Mouse (Mus musculus) gastrocnemius, adult 2 months (tissue): Measurements from ENCODE around the gene Col20a1. TPM values are rescaled to one million over a fixed set of nuclear protein-coding genes. Genes with fewer than 3 reads are reported as not detected.

Source experiments
- DNase-seq: peaks from one replicate; pipeline ENCODE4 v3.0.0; 2022
- H3K27ac ChIP-seq: fragments of 200-600 bp; 2 replicates; pipeline ENCODE4 v1.8.1; 2022; ENCODE audit warnings: mild to moderate bottlenecking
- H3K4me3 ChIP-seq: fragments of 200-600 bp; 2 replicates; pipeline ENCODE4 v1.8.1; 2022; ENCODE audit warnings: mild to moderate bottlenecking, moderate library complexity
- CTCF ChIP-seq: fragments of 200-600 bp; IDR thresholded peaks from 2 replicates; pipeline ENCODE4 v1.8.1; 2022; ENCODE audit warnings: antibody characterized with exemption, mild to moderate bottlenecking, moderate library complexity
- intact Hi-C: fragments of 180-260 bp; cut with DNase I; formaldehyde crosslinking; loops from one replicate; pipeline ENCODE4 v1.15.1; 2025
- long read RNA-seq, 2 experiments: library from polyadenylated mRNA; stranded (forward); transcript quantifications; one replicate each; pipeline ENCODE4 v2.0.0; 2021
- total RNA-seq, 2 experiments: library from RNA; stranded (reverse); gene quantifications; 2 replicates each; pipeline ENCODE4 v1.2.3; 2021

Col20a1 gene
- 1 to 10 TPM; 1.1 to 2.3 TPM for total RNA-seq
- long read RNA-seq, experiment 1, partial matches to known transcripts = 1 of 3 reads
- long read RNA-seq, experiment 1, other reads (novel, unspliced or antisense) = 2 of 3 reads
- long read RNA-seq, experiment 2, partial matches to known transcripts = 2 of 6 reads
- long read RNA-seq, experiment 2, other reads (novel, unspliced or antisense) = 4 of 6 reads

DNA sequence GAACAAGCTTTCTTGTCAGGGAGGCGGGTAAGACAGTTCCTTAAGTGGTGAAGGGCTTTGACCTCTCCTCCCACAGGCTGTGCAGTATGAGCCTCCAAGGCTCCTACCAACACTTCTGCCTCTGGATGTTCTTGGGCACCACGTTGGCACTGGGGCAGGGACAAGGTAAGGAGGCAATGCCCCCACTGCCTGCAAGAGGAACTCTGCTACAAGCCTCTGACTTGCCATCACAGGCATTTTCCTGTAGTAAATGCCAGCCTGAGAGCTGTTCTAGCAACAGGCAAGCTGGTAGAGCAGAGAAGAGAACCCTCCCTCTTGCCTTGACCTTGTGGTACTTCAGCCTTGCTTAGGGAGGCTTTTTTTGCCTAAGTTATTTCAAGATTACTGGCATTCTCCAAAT lies at the start of gene Col20a1:
Gene Col20a1, plus strand, starts transcription at position 87 of the 400 bp plus-strand sequence.
- intact Hi-C loops = no loop called here
- DNase-seq = no peak
- no peak for TF ChIP-seq CTCF

DNA sequence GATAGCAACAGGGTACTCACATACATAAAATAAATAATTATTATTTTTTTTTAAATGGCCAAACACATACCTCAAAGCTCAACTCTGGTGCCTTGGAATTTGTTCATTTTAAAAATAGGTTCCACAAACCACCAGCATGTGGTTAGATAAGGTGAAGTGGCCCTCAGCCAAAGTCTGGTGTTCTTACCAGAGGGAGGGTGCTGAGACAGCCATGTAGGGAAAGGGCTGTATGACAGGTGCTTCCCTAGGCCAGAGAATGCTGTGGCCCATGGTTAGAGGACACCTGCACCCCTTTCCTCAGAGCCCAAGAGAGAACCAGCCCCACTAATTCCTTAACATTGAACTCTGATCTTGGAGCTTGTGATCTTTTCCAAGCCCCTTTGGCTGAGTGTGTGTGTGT lies 46.1 kb upstream of the Col20a1 start:
- no peak for DNase-seq
- Histone ChIP-seq H3K4me3 (no peak overlapping the region), H3K27ac (no peak overlapping the region)
- TF ChIP-seq CTCF = no peak
- intact Hi-C loops = no loop called here

More for the DNA sequence above, at the start of gene Col20a1:
- H3K4me3 ChIP-seq = no peak within 1 kb of the TSS
- H3K27ac ChIP-seq = no peak within 1 kb of the TSS

DNA sequence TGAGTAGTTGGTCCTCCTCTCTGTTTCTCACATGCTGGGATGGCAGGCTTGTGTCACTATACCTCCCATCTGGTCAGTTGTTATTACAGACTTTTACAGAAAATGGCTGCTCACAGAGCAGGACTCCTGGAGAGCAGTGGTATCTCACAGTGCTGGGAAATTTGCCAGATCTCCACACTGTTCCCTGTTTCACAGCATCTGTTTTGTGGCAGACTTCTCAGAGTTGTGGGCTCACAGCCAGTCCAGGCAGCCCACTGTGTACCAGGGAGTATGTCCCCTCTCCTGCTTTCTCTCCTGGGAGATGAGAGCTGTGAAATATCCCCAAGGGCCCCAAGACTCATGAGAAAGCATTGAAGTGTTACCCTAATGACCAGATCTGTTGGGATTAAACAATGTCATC lies 44.5 kb upstream of the Col20a1 start:
- Histone ChIP-seq H3K27ac (no peak overlapping the region), H3K4me3 (no peak overlapping the region)
- no peak for TF ChIP-seq CTCF
- no peak for DNase-seq
- intact Hi-C loops = no loop called here

DNA sequence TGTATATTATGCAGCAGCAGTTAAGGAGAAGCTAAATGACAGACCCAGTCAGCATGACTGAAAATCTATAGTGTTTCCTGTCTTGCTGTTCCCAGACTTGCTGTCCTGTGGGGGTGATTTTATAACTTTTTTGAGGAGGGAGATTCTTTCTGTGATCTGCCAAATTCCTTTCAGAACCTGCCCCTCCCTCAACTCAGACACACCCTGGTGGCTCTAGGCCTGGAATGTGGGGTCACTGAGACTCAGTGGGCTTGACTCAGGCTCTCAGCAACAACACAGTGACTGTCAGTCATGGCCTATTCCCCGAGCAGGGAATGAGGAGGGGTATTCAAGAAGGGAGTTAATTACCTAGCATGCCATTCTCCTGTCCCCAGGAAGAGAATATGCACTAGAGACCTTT lies 36.4 kb upstream of the Col20a1 start:
- Histone ChIP-seq H3K27ac (no peak overlapping the region), H3K4me3 (no peak overlapping the region)
- TF ChIP-seq CTCF = no peak
- intact Hi-C loops = no loop called here
- no peak for DNase-seq

DNA sequence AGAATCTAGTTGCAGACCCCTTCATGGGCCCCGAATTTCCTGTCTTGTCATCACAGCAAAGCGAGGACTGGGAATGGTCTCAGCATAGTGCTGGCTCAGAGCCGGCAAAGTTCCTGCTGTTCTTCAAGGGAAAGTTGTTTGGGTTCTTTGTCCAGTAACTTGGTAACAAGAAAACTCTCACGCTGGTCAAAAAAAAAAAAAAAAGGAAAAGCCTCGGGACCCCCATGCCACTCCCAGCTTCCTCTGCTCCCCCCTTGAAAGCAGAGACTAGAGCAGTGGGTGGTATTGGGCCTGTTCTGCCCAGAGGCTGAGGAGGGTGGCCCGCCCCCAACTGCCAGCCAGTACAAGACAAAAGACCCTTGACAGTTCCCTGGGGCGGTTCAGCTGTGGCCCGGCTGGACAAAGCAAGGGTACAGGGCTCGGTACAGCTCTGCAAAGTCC lies 33.6 kb upstream of the Col20a1 start:
- intact Hi-C loops = no loop called here
- no peak overlapping the region for H3K27ac ChIP-seq
- no peak for DNase-seq
- H3K4me3 ChIP-seq = no peak overlapping the region
- TF ChIP-seq CTCF = no peak

DNA sequence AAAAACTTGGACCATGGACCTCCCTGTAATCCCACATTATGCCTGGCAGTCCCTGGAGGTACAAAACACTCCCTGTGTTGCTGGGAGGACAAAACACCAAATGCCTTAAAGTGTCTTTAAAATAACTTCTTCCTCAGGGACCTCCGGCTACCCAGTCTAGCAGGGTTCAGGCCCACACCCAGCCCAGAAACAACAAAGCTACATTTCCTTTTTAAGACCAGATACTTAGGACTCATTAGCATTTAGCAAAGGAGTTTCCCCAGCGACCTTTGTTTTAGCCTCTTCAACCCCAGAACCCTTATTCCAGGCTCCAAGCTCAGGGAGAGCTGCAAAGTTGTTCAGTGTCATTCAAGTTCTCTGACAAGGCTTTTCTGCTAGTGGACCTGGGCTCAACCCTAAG lies 32.7 kb upstream of the Col20a1 start:
- no peak for DNase-seq
- intact Hi-C loops = no loop called here
- Histone ChIP-seq H3K4me3 (peak overlapping the region; percentile 80), H3K27ac (no peak overlapping the region)
- TF ChIP-seq CTCF = no peak

DNA sequence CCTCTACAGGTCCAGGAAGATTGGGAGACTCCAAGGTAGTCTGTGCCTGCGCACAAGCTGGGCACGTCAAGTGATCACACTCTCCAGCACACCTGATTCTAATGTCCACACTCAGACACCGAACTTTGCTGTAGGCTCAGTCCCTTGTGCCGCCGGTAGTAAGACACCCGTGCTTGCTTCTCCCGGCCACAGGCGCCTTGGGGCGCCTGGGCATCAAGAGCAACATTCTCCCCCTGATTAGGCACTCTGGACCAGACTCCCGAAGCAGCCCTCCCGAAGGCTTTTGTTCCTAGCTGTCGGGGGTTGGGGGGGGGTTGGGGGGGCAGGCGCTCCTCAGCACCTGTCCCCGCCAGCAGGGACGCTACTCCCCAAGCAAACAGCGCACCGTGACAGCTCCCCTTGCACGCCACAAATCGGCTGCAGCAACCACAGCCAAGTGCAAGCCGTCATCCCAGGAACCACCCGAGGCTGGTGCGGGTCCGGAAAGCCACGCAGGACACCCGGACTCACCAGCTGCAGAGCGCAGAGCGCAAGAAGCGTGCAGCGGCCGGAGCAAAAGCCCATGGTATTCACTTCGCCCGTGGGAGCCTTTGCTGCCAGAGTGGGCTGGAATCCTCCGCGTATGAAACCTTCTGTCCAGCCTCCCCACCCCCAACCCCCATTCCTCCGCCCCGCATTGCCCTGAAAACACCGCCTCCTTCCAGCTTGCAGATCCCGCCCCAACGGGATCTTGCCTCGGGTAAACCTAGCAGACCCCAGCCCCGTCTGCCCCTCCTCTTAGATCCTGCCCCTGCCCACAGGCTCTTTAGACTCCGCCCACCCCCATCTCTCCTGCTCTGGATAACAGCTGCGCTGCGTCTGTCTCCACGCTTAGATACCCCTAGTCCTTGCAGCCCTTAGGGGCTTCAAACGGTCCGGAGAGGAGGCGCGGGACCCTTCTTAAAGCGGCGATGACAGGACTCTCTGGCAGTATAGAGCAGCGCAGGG lies 32.0 kb upstream of the Col20a1 start, which contains the start of gene Nkain4:
Gene Nkain4, minus strand, starts transcription at position 639 of the 987 bp plus-strand sequence.
- peak; percentile 47 for DNase-seq
- peak; percentile 31; the same call in 1 of the 2 replicates for TF ChIP-seq CTCF
- Histone ChIP-seq H3K4me3 (peak within 1 kb of the TSS; percentile 80), H3K27ac (peak within 1 kb of the TSS; percentile 31; the same call in 1 of the 2 replicates)
- intact Hi-C loops = no loop called here

DNA sequence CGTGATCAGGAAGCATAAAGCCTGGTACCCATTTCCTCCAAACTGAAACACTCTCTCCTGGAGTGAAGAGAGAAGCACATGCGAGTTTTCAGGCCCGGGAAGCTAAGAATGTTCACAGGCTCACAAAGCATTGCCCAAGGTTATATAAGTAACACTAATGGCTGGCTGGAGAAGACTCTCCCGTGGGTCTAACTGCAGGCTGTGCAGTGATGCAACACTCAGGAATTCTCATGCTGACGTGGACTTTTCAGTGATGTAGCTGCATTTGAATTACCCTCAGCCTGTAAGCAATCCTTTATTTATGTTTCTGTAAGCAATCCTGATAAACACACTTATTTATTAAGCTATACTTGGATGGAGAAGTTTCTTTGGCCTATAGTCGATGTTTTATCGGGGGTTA lies 26.7 kb upstream of the Col20a1 start:
- Histone ChIP-seq H3K4me3 (no peak overlapping the region), H3K27ac (no peak overlapping the region)
- DNase-seq = no peak
- no peak for TF ChIP-seq CTCF
- intact Hi-C loops = loop anchor here (10.0 kb wide), 1 partner anchor 175 kb away; no protein-coding TSS in a partner anchor

DNA sequence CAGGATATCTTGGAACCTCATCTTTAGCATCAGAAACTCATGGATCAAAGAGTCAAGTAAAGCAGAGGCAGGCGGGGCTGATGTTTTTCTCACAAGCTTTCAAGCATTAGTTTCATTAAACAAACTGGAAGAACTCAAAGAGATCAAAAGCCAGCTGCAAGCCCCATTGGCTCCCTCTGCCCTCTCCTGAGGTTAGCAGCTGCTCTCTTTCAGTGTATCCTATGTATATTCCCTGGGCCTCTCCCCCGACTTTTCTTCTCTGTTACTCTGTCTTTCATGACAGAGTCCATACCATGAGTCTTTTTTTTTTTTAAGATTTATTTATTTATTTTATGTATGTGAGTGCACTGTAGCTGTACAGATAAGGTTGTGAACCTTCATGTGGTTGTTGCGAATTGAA lies 26.1 kb upstream of the Col20a1 start:
- no peak for TF ChIP-seq CTCF
- no peak for DNase-seq
- intact Hi-C loops = loop anchor here (10.0 kb wide), 1 partner anchor 175 kb away; no protein-coding TSS in a partner anchor

DNA sequence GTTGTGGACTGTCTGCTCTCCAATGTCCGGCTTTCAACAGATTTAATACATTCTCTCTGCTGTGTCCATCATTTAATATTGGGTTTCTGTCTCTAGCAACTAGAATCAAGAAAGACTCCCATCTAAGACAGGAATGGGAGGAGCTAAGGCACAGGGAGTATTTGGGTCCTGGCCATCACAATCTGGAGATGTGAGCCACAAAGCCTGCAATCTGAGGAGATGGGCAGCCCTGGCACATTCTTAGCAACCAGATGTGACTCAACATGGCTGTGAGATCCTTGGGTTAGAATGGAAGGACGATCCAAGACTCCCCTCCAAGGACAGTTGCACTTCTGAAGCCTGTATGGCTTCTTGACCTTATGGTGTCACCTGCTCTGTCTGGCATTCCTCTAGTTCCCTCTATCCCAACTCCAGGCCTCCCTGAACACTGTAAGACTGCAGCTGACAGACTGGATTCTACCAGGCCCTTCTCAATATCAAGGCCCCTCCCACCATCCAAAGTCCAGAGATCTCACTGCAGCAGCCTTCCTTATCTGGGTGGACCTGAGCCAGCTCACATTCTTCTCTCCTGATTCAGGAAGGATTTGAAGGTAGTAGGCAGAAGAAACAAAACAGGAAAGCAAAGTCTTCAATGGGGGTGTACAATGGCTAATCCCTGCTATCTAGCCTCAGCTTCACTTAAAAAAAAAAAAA lies 23.6 kb upstream of the Col20a1 start:
- Histone ChIP-seq H3K4me3 (no peak overlapping the region), H3K27ac (no peak overlapping the region)
- no peak for TF ChIP-seq CTCF
- intact Hi-C loops = loop anchor here (10.0 kb wide), 1 partner anchor 178 kb away; no protein-coding TSS in a partner anchor
- no peak for DNase-seq

More for the DNA sequence above, 26.1 kb upstream of the Col20a1 start:
- H3K27ac ChIP-seq = no peak overlapping the region
- H3K4me3 ChIP-seq = no peak overlapping the region

DNA sequence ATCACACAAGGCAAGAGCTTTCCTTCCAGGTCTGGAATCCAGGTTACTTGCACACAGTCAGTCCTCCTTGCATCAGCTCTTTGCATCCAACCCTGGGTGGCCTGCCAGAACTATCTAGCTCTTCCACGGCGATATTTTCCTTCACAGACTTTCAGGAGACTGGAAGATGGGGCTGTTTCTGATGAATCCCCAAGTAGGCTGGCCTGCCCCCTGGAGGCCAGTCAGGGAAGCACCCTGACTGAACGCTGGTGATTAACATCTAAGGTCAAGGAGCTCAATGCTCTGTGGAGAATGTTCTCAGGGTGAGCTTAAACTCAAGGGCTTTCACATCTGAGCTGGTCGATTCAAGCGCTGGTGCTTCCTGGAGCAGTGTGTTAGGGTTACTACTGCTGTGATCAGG lies 22.4 kb upstream of the Col20a1 start:
- Histone ChIP-seq H3K4me3 (no peak overlapping the region), H3K27ac (no peak overlapping the region)
- peak; percentile 80 for DNase-seq
- TF ChIP-seq CTCF = peak; percentile 98
- intact Hi-C loops = loop anchor here (1.0 to 10.0 kb wide), 2 partner anchors 39 to 179 kb away; no protein-coding TSS in a partner anchor

DNA sequence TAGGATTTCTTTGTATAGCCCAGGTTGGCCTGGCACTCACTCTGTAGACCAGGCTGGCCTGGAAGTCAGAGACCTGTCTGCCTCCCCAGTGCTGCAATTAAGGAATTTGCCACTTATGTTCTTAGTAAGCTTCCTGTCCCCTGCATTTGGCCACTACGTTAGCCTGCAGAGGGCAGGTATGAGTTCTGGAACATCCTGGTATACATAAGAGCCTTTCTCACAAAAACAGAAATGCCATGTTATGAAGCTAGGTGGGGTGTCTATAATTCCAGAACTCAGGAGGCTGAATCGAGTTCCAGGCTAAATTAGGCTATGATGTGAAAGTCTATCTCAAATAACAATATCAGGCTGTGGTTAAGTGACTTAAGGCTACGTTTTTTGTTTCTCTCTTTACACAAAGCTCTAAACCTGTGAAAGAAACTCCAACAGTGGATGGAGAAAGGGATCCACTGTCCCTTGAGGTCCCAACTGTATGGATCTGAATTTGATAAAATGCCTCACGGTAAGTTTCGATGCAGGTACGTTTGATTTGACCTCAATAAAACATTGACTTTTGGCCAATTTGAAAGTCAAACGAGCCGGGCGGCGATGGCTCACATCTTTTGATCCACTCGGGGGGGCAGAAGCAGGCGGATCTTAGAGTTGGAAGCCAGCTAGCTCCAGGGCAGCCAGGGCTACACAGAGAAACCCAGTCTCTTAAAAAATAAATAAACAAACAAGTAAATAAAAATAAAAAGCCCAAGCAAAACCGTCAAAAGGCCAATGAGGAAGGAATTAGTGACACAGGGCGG lies 20.0 kb upstream of the Col20a1 start:
- intact Hi-C loops = loop anchor here (10.0 kb wide), 1 partner anchor 181 kb away; no protein-coding TSS in a partner anchor
- DNase-seq = no peak
- Histone ChIP-seq H3K4me3 (peak overlapping the region; percentile 76), H3K27ac (peak overlapping the region; percentile 92)
- peak; percentile 40 for TF ChIP-seq CTCF
